Mouse (Mus musculus): Measurements from ENCODE around the gene Pias3. TPM values are rescaled to one million over a fixed set of nuclear protein-coding genes. Genes with fewer than 3 reads are reported as not detected.
"Not testable (repeated sequence)": the region's sequence is repeated elsewhere in the genome, so short reads cannot be mapped to it uniquely, and the experiment has no call there.

The Pias3 gene
- 70.2 and 70.8 TPM in 2 replicates for polyA plus RNA-seq (2016; fragmentation: Nextera tagmentation; extraction: Ambion mirVana)

DNA sequence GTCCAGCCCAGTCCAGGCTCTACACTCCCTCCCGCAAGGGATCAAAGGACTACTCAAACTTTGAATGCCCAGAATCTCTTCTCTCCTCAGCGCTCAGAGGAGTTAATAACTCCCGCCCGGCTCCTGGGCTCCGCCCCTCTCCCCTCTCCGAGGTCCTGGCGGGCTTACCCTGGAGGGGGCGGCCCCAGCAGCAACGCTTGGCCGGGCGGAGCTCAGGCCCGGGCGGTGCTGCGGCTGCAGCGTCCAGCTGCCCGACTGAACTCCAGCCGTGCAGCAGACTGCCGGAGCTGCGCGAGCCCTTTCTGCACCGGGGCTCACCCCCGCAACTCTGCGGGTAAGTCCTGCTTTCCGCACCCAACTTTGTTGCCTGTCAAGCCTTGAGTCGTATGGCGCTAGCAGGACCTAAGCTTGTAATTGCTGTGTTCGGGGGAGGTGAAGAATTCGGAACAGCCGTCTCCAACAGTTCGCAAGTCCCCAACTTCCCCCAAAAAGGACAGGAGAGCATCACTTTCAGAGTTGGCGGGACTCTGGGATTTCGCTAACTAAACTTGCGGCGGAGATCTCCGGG lies at the start of gene Pias3:
Pias3 (plus strand) TSS at position 187 of the 568 bp plus-strand sequence.
- ATAC-seq (ENCODE audit: insufficient number of reproducible peaks, insufficient read depth, low FRiP score, low TSS enrichment, low read depth) = peak; percentile 75
- H3K4me3 ChIP-seq (replicated peaks) = peak within 1 kb of the TSS; percentile 83

DNA sequence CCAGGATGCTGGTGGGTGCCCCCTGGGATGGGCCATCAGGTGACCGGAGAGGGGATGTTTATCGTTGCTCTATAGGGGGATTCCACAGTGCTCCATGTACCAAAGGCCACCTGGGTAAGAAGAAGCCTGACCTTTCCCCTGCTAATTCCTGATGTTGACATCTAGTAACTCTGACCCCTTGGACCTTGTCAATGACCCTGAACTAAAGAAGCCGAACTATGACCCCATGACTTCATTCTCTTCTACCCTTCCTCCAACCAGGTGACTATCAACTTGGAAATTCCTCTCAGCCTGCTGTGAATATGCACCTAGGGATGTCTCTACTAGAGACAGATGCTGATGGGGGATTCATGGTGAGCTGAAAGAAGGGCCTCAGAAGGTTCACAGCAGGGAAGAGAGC lies 48.8 kb upstream of the Pias3 start:
- no peak for ATAC-seq (ENCODE audit: insufficient number of reproducible peaks, insufficient read depth, low FRiP score, low TSS enrichment, low read depth)
- H3K4me3 ChIP-seq (replicated peaks) = no peak overlapping the region
- no peaks in the 10 kb centered on the region for H3K9me3 ChIP-seq
- 0 out of 2 replicates have a peak, but pooled peaks cover 4% of the 10 kb centered on the region for H3K4me1 ChIP-seq (replicated peaks)
- H3K27me3 ChIP-seq = no peaks in the 10 kb centered on the region
- no peak overlapping the region for H3K9ac ChIP-seq (replicated peaks)
- H3K27ac ChIP-seq = no peak overlapping the region
- no peak overlapping the region for H3K4me2 ChIP-seq
- peaks cover 32% of the 10 kb centered on the region for H3K36me3 ChIP-seq
- WGBS = 80% methylated on average over 3 of the region's 3 CpGs

More for the DNA sequence above, at the start of gene Pias3:
- under 1% methylated on average over 35 of the region's 35 CpGs for WGBS
- H3K27me3 ChIP-seq = no peaks in the 10 kb centered on the region
- peak within 1 kb of the TSS; percentile 79 for H3K4me2 ChIP-seq
- peaks cover 32% of the 10 kb centered on the region for H3K4me1 ChIP-seq (replicated peaks)
- peaks cover 19% of the 10 kb centered on the region for H3K36me3 ChIP-seq
- H3K9me3 ChIP-seq = no peaks in the 10 kb centered on the region
- peak within 1 kb of the TSS; percentile 87 for H3K9ac ChIP-seq (replicated peaks)
- H3K27ac ChIP-seq = peak within 1 kb of the TSS; percentile 98

DNA sequence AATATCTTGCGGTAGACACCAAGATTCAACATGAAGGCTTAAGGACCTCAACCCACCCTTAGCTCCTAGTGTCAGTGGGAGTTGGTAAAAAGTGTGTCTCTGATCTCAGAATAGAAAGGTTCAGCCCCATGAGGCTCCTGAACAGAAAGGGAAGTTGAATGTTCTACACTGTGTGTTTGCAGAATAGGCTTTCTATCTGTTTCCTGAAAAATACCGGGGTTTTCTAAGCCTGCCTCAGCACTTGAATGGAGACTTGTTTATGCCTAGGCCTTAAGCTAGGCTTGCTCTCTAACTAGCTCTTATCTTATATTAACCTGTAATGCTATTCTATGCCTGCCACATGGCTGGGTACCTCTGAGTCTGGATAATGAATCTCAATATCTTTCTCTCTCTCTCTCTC lies 35.3 kb upstream of the Pias3 start:
- Histone ChIP-seq H3K9ac (replicated peaks) (no peak overlapping the region), H3K9me3 (no peaks in the 10 kb centered on the region), H3K4me1 (replicated peaks) (peaks cover 12% of the 10 kb centered on the region), H3K36me3 (peaks cover 9% of the 10 kb centered on the region; the same call in 1 of the 2 replicates), H3K4me2 (no peak overlapping the region), H3K27ac (no peak overlapping the region), H3K4me3 (replicated peaks) (no peak overlapping the region), H3K27me3 (no peaks in the 10 kb centered on the region)
- no peak for ATAC-seq (ENCODE audit: insufficient number of reproducible peaks, insufficient read depth, low FRiP score, low TSS enrichment, low read depth)
- WGBS = 83% methylated on average over 2 of the region's 2 CpGs

GRCm38 (mm10) chr3:96662731-96663316 lies 33.4 kb upstream of the Pias3 start:
- Histone ChIP-seq H3K36me3 (no peaks in the 10 kb centered on the region), H3K27ac (peak overlapping the region; percentile 86), H3K27me3 (no peaks in the 10 kb centered on the region), H3K4me2 (peak overlapping the region; percentile 59), H3K9me3 (no peaks in the 10 kb centered on the region), H3K4me3 (replicated peaks) (peak overlapping the region; percentile 31), H3K9ac (replicated peaks) (peak overlapping the region; percentile 31; the same call in 1 of the 2 replicates), H3K4me1 (replicated peaks) (peaks cover 12% of the 10 kb centered on the region)
- ATAC-seq (ENCODE audit: insufficient number of reproducible peaks, insufficient read depth, low FRiP score, low TSS enrichment, low read depth) = no peak
- WGBS = 45% methylated on average over 8 of the region's 8 CpGs

DNA sequence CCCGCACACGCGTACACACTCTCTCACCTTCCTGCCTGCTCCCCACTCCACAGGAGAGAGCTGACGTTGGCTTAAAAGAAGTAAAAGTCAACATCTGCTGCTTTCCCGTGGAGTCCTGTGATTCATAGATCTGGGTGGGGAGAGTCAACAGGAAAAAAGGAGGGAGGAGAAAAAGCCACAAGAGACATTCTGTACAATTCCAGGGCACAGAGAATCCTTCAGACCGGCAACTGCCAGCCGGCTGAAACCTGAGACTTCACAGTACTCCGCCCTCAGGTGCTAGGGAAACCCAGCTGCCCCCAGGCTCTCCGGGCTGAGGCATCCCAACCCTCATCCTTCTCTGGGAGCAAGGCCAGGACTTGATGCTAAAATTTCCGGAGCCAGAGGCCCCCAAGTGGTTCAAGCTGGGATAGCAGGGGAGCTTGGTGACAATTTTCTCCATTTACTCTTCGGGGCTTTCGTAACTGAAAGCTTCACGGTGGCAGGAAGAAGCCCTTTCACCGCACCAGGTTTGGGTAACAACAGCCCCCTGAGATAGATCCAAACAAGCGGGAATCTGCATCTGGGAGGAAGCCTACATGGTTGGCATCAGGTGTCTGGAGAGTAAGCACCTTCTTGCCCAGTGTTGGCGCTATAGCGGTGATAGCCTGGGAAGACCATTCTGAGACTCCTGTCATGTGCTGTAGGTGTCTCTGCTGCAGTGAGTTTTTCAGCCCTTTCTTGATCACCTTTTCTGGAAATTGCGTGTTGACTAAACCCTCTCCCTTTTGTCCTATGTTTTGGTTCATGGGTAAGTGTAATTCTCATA lies 32.5 kb upstream of the Pias3 start:
- H3K9ac ChIP-seq (replicated peaks) = peak overlapping the region; percentile 31; the same call in 1 of the 2 replicates
- H3K27ac ChIP-seq = peak overlapping the region; percentile 86

DNA sequence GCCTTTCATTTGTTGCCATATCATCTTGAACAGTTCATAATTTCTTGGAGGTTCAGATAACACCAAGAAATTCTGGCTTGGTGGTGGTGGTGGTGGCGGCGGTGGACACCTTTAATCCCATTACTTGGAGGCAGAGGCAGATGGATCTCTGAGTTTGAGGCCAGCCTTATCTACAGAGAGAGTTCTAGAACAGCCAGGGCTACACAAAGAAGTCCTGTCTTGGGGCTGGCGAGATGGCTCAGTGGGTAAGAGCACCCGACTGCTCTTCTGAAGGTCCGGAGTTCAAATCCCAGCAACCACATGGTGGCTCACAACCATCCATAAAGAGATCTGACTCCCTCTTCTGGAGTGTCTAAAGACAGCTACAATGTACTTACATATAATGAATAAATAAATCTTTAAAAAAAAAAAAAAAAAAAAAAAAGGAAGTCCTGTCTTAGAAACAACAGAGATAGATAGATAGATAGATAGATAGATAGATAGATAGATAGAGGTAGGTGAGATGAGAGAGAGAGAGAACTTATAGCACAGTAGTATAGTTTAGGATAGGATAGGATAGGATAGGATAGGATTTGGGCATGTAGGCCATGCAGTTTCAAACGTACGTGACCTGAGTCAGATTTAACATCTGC lies 30.3 kb upstream of the Pias3 start:
- not testable (repeated sequence) for H3K9me3 ChIP-seq; H3K36me3 ChIP-seq; H3K4me3 ChIP-seq (replicated peaks); H3K9ac ChIP-seq (replicated peaks); H3K4me2 ChIP-seq; ATAC-seq (ENCODE audit: insufficient number of reproducible peaks, insufficient read depth, low FRiP score, low TSS enrichment, low read depth); H3K27ac ChIP-seq; H3K27me3 ChIP-seq
- peaks cover 20% of the 10 kb centered on the region for H3K4me1 ChIP-seq (replicated peaks)
- 88% methylated on average over 7 of the region's 7 CpGs for WGBS

More for the DNA sequence above, 32.5 kb upstream of the Pias3 start:
- Histone ChIP-seq H3K4me3 (replicated peaks) (peak overlapping the region; percentile 31), H3K27me3 (no peaks in the 10 kb centered on the region), H3K36me3 (no peaks in the 10 kb centered on the region), H3K4me1 (replicated peaks) (peaks cover 12% of the 10 kb centered on the region), H3K4me2 (peak overlapping the region; percentile 59), H3K9me3 (no peaks in the 10 kb centered on the region)
- ATAC-seq (ENCODE audit: insufficient number of reproducible peaks, insufficient read depth, low FRiP score, low TSS enrichment, low read depth) = peak; percentile 92
- WGBS = 7% methylated on average over 17 of the region's 18 CpGs

DNA sequence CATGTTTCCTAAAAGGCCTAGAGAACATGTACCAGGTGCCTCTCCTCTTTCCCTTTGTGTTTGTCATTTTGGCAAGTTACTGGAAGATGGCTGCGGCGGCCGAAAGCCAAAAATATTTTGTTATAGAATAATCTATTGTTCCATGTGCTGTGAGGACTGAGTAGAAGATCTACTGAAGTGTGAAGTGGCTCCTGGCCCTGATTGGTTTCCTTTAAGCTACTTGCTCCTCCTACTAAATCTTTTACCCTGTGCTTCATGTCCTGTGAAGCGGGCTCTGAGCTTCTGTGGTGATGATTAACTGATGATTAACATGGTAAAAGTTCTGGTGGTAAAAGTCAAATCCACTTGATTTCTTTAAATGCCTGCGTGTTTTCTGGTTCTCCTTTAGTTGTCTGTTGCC lies 29.3 kb upstream of the Pias3 start:
- Histone ChIP-seq H3K27me3 (peaks cover 16% of the 10 kb centered on the region), H3K9ac (replicated peaks) (no peak overlapping the region), H3K27ac (no peak overlapping the region), H3K36me3 (no peaks in the 10 kb centered on the region), H3K4me1 (replicated peaks) (peaks cover 20% of the 10 kb centered on the region), H3K4me3 (replicated peaks) (no peak overlapping the region), H3K9me3 (no peaks in the 10 kb centered on the region), H3K4me2 (no peak overlapping the region)
- WGBS = 92% methylated on average over 5 of the region's 5 CpGs
- no peak for ATAC-seq (ENCODE audit: insufficient number of reproducible peaks, insufficient read depth, low FRiP score, low TSS enrichment, low read depth)

DNA sequence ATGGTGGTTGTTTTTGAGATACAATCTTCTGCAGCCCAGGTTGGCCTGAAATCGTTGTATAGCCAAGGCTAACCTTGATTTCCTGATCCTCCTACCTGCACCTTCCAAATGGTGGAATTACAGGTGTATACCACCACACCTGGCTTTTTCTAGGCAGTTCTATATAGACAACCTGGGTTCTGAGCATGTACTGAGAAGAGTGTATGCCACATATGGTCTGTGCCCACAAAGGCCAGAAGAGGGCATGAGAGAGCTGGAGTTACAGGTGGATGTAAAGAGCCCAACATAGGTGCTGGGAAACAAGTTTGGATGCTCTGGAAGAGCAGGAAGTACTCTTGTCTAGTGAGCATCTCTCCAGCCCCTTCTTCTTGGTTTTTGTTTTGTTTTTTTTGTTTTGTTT lies 28.9 kb upstream of the Pias3 start:
- no peaks in the 10 kb centered on the region for H3K36me3 ChIP-seq
- whole genome bisulfite sequencing = 42% methylated on average over 1 of the region's 1 CpGs
- peaks cover 20% of the 10 kb centered on the region for H3K4me1 ChIP-seq (replicated peaks)

GRCm38 (mm10) chr3:96668424-96669067 lies 27.6 kb upstream of the Pias3 start:
- WGBS = 90% methylated on average over 5 of the region's 5 CpGs
- no peak overlapping the region for H3K4me3 ChIP-seq (replicated peaks)
- peaks cover 14% of the 10 kb centered on the region; the same call in 1 of the 2 replicates for H3K4me1 ChIP-seq (replicated peaks)
- H3K9me3 ChIP-seq = no peaks in the 10 kb centered on the region
- no peak for ATAC-seq (ENCODE audit: insufficient number of reproducible peaks, insufficient read depth, low FRiP score, low TSS enrichment, low read depth)
- H3K36me3 ChIP-seq = no peaks in the 10 kb centered on the region
- no peak overlapping the region for H3K27ac ChIP-seq
- H3K27me3 ChIP-seq = peaks cover 16% of the 10 kb centered on the region
- no peak overlapping the region for H3K9ac ChIP-seq (replicated peaks)
- no peak overlapping the region for H3K4me2 ChIP-seq

More for the DNA sequence above, 28.9 kb upstream of the Pias3 start:
- no peak overlapping the region for H3K4me2 ChIP-seq
- H3K4me3 ChIP-seq (replicated peaks) = no peak overlapping the region
- H3K27ac ChIP-seq = no peak overlapping the region
- peaks cover 16% of the 10 kb centered on the region for H3K27me3 ChIP-seq
- no peak overlapping the region for H3K9ac ChIP-seq (replicated peaks)
- no peak for ATAC-seq (ENCODE audit: insufficient number of reproducible peaks, insufficient read depth, low FRiP score, low TSS enrichment, low read depth)
- H3K9me3 ChIP-seq = no peaks in the 10 kb centered on the region

- 6% methylated on average over 35 of the region's 35 CpGs for WGBS
- no peak within 1 kb of the TSS for H3K27ac ChIP-seq
- no peaks in the 10 kb centered on the region for H3K9me3 ChIP-seq
Measured at GRCm38 (mm10) chr3:96669727-96670468, 26.3 kb upstream of the Pias3 start, which contains the start of gene Ankrd35. Gene Ankrd35, plus strand, starts transcription at chr3:96670131.

More at GRCm38 (mm10) chr3:96669727-96670468, 26.3 kb upstream of the Pias3 start, which contains the start of gene Ankrd35:
- H3K4me3 ChIP-seq (replicated peaks) = peak within 1 kb of the TSS; percentile 38
- H3K36me3 ChIP-seq = no peaks in the 10 kb centered on the region
- peak within 1 kb of the TSS; percentile 68 for H3K4me2 ChIP-seq
- H3K9ac ChIP-seq (replicated peaks) = no peak within 1 kb of the TSS
- ATAC-seq (ENCODE audit: insufficient number of reproducible peaks, insufficient read depth, low FRiP score, low TSS enrichment, low read depth) = peak; percentile 94
- peaks cover 16% of the 10 kb centered on the region for H3K27me3 ChIP-seq
- H3K4me1 ChIP-seq (replicated peaks) = peaks cover 16% of the 10 kb centered on the region
